Mouse (Mus musculus): ENCODE measurements around the gene Hba-a2.

Hba-a2 gene

DNA sequence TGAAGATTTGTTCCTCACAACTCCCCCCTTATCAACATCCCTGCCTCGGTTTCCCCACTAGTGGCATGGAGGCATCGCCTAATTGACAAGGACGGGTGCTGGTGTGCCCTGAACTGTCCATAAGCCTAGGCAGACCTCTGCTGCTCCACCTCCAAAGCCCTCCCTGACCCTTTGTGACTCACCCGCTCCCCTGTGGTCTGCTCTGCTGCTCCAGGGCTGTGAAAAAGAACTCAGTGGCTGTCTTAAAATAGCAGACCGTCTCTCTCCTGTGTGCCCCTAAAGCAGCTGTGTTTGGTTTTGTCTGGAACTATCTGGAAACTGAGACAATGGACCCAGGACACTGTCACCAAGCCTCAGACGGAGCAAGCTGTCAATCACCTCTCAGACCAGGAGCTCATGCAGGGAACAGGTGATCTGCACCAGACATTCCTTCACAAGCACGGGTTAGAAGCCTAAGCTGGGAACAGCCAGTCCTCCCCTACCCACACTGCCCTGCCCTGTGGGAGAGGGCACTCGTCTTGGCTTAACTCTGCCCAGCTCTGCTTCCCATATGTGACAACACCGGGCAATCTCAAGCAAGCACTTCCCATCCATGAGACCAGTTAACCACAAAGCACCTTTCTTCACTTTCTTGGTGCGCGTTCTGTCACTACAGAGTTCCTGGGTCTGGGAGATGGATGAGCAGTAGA, 24.4 kb downstream of the Hba-a2 start:
- no peak for DNase-seq (ENCODE audit: low spot score)

DNA sequence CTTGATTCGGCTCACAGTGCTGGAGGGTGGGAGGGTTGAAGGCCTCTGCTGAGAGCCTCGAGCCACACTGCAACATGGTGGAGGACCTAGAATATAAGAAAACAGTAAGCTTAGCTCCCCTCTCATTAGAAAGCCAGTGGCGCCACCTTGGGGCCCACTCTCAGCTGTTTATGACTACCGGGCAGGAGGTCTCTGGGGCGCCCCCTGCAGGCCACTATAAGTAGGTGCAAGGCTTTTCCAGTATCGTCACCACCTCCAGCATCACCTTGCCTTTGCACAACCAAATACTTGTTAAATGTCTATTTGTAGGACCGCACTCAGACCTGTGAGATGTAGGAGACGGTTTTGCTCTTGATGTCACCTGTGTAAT, 24.9 kb downstream of the Hba-a2 start:
- DNase-seq (ENCODE audit: low spot score), result no peak

DNA sequence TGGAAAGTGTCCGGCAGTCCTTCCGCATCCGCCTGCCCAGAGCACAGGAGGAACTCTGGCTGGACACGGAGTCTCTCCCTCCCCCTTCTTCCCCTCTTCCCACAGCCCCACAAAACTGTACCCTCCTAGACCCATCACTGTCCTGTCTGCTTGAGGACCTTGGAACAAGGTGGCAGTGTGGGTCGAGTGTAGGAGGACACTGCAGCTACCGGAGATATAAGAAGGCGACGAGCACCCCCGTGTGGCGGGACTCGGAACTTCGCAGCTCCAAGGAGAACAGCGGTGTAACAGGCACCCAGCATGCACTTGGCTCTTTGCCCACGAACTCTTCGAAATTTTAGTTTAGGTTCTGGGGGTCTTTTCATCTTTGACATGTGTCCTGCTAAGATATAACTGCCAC, 28.3 kb downstream of the Hba-a2 start:
- peak; percentile 38 for DNase-seq (ENCODE audit: low spot score)

DNA sequence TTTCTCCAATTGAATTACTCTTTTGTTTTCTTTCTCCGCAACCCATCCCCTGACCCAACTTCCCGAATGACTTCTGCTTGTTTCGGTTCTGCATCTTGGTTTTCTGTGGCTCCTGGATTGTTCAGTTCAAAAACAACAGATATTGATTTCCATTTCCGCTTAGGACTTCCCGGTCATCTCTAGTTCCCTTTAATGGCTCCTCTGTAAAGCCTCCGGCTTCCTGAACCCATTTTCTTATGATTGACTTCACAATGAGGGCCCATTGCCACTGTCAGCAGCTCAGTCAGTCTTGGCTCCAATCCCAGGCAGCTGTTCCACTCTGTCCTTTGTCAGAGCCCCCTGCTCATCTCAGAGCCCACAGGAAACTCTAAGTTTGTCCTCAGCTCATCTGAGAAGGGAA, 34.8 kb downstream of the Hba-a2 start:
- no peak for DNase-seq (ENCODE audit: low spot score)

DNA sequence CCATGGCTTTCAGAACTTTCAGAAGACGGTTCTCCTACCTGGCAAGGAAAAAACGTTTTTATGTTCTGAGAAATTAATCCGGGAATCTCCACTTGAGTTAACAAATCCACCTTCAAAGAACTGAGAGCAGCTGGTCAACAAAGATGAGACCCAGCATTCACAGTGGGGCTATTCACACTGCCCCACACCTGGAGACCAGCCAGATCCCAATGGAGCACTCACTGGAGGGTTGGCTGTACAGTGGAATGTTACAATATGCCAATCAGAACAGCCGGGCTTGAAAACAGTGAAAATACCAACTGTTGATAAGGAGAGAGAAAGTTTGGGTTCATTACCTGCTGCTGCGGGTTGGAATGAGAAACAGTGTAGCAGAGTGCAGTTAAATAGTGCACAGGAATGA, 35.6 kb downstream of the Hba-a2 start:
- no peak for DNase-seq (ENCODE audit: low spot score)

DNA sequence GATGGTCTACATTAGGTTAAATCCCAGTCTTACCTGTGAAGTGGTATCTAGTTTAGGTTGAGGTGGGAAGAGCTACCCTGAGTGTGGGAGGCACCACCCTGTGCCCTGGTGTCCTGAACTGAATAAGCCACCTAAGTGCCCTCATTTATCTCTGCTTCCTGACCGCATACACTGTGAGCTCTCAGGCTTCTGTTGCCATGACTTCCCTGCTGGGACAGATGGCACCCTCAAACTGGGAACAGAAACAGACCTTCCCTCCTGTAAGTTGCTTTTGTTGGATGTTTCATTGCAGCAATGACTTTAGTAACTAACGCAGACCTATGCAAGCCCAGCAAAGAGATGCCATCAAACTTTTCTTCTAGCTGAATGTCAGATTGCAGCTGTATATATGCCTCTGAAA, 36.9 kb downstream of the Hba-a2 start:
- DNase-seq (ENCODE audit: low spot score), result no peak

DNA sequence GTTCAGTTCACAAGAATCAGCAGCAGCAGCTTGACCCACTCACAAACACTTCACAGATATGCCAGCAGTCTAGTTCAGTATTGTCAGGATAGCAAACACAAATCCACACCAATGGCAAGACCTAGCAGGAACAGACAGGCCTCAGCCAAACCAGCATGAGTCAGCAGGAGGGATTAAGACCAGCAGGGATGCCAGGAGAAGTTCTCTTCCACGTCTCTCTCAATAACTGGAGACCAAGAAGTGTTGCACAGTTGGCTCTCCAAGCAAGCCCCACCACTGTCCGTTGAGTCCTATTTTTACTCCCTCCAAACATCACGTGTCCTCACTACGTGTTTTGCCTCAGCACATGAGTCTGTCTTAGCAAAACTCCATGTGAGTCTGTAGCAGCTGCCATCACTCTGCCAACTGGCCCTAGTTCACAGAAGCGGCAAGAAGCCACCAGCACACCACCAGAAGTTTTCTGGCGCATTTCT, 40.2 kb downstream of the Hba-a2 start:
- no peak for DNase-seq (ENCODE audit: low spot score)

DNA sequence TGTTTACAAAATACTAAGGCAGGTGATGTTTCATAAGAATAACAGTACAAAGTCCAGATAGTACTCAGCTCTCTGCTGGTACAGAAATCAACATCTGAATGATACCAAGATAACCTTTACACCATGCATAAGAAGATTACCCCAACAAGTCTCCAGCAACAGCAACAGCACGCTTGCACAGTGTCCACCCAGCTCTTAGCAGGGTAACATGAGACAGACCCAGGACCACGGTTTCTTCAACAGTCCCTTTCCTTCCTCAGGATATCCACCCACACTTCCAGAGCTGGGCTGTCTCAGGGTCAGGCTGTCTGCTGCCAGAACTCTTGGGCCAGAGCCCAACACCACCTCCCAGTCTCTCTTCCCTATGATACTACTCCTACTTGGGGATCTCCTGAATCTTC, 42.8 kb downstream of the Hba-a2 start:
- DNase-seq (ENCODE audit: low spot score), result peak; percentile 36

DNA sequence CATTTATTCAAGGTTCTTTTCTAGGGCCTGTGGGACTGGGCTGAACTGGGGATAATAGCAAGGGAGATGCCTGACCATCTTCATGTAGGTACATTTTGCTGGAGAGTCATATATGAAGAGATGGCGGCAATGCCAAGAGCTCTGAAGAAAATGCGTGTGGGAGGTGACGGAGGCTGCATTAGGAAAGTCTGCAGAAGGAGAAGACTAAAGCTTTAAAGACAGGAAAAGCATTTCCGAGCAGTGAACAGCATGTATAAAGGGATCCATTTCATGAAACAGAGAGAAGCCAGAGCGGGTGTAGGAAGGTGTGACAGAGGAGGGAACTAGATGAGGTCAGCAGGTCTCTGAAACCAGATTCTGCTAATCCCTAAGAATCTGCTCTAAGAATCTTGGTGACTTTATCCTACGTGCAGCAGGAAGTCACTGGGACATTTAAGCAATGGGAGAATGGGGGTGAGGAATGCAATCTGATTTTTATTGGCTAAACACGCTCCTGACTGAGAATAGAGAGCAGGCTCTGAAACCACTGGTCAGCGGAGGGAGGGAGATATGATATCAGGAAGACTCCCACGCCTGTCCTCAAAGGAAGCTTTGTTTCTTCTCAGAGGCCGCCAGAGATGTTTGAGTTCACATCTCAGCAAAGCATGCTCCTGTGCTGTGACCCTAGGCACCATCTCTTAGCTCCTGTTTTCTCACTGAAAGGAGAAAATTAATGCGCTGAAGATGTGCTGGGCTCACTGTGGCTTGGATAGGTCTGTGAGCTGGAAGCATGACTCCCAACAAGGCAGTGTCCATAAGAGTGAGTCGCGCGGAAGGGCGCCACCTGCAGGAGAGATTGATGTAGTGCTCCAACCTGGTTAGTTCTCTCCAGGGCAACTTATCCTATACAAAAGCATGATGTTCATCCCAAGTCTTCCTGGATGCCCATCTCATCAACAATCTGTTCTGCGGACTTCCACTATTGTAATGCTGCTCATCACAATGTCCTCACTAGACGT, 44.5 kb downstream of the Hba-a2 start:
- no peak for DNase-seq (ENCODE audit: low spot score)

DNA sequence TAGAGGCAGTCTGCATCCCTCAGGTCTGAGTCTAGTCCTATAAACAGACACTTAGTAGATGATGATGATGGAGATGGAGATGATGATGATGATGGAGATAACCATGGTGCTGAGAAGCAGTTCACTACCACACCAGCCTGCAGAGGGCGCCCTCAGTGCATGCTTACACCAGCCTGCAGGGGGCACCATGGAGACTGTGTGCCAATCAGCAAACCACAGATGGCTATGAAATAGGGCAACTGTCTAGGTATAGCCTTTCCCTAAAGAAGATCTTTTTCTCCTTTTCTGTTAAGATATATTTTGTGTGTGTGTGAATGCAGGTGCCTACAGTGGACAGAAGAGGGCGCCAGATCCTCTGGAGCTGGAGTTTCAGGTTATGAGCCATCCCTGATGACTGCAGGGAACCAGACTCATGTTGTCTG, 46.5 kb downstream of the Hba-a2 start:
- DNase-seq (ENCODE audit: low spot score), result no peak

DNA sequence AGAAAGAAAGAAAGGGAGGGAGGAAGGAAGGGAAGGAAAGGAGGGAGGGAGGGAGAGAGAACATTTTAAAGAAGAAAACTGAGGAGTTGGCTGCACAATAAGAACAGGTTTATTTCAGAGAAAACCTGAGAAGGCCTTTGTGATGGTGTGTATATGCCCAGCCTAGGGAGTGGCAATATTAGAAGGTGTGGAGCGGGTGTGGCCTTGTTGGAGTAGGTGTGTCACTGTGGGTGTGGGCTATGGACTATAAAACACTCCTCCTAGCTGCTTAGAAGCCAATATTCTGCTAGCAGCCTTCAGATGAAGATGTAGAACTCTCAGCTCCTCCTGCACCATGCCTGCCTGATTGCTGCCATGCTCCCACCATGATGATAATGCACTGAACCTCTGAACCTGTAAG, 47.1 kb downstream of the Hba-a2 start:
- no peak for DNase-seq (ENCODE audit: low spot score)

DNA sequence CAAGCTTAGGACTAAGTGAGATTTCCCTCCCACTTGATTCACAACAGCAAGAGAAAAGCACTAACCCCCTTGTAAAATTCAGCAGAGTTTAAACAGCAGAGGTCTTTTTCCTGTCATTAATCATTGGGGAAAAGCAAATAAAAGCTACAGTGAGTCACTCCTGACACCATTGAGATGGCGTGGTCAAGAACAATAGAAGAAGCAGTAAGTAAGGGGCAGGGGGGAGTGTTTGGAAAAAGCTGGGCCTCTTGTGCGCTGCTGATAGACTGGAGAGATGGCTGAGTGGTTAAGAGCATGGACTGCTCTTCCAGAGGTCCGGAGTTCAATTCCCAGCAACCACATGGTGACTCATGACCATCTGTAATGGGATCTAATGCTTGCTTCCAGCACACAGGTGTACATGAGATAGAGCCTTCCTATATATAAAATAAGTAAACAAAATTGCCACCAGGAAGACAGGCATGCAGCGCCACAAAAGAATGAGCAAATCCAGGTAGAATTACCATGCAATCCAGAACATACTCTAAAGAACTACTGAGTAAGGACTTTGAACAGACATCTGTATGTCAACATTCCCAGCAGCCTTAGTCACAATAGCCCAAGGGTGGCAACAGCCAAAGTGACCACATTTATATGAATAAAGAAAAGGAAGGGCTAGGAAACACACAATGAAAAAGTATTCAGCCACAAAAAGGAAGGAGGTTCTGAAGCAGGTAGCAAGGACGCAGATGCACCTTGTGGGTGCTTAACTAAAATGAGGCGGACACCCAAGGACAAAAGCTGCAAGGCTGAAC, 49.4 kb downstream of the Hba-a2 start:
- no peak for DNase-seq (ENCODE audit: low spot score)
